Mouse (Mus musculus) heart, postnatal 0 days (tissue): ENCODE measurements at regions not wholly inside any gene's neighbourhood (a gene's known extent, or its start where the extent isn't known, plus 50 kb on each side); places are given as distances from the start of the nearest gene placed in this dataset.
A peak's percentile ranks its signal among the peaks of the same experiment; 100 is the strongest.

Experiments
- ATAC-seq: fragments of 200-750 bp; cut with Nextera tagmentation; 2 replicates; pipeline ENCODE4 v1.8.0; 2017; ENCODE audit warnings: low read depth, moderate number of reproducible peaks, moderate library complexity; ENCODE audit not compliant: insufficient read depth
- DNase-seq: peaks from one replicate; pipeline ENCODE4 v3.0.0-alpha.2; 2016; ENCODE audit warnings: low spot score
- H3K27ac ChIP-seq: fragments of 300-500 bp; sonication (generic); 2 replicates; pipeline ENCODE4 v1.5.1; 2014; ENCODE audit warnings: low read depth, mild to moderate bottlenecking
- H3K27me3 ChIP-seq: fragments of 300-500 bp; sonication (generic); 2 replicates; pipeline ENCODE4 v1.6.1; 2014; ENCODE audit warnings: low read length, mixed read lengths; ENCODE audit not compliant: control insufficient read depth, insufficient read depth
- H3K36me3 ChIP-seq: fragments of 300-500 bp; sonication (generic); replicated peaks from 2 replicates; pipeline ENCODE4 v1.6.1; 2014; ENCODE audit warnings: low read length, mixed read lengths; ENCODE audit not compliant: control insufficient read depth, insufficient read depth
- H3K4me1 ChIP-seq: fragments of 300-500 bp; sonication (generic); 2 replicates; pipeline ENCODE4 v1.6.1; 2014; ENCODE audit warnings: antibody characterized with exemption; ENCODE audit not compliant: control insufficient read depth, insufficient read depth
- H3K4me2 ChIP-seq: fragments of 300-500 bp; sonication (generic); 2 replicates; pipeline ENCODE4 v1.6.1; 2014; ENCODE audit warnings: low read depth, mild to moderate bottlenecking, low read length, moderate library complexity
- H3K4me3 ChIP-seq: fragments of 300-500 bp; sonication (generic); 2 replicates; pipeline ENCODE4 v1.5.1; 2014; ENCODE audit warnings: low read depth, low read length
- H3K9ac ChIP-seq: fragments of 300-500 bp; sonication (generic); replicated peaks from 2 replicates; pipeline ENCODE4 v1.6.1; 2014; ENCODE audit warnings: low read depth, low read length, mixed read lengths
- H3K9me3 ChIP-seq: fragments of 300-500 bp; sonication (generic); replicated peaks from 2 replicates; pipeline ENCODE4 v1.6.1; 2016; ENCODE audit warnings: low read length; ENCODE audit not compliant: control insufficient read depth
- CTCF ChIP-seq: IDR thresholded peaks from 2 replicates; pipeline ENCODE4 v1.5.1; 2016; ENCODE audit warnings: antibody characterized with exemption, control low read depth, low read depth
- EP300 ChIP-seq: IDR thresholded peaks from 2 replicates; pipeline ENCODE4 v1.6.1; 2016; ENCODE audit warnings: antibody characterized with exemption, low read depth
- WGBS: fragments of 180-500 bp; shearing (Covaris S2); extraction: QIAGEN DNeasy Blood & Tissue Kit; methylation state at CpG from one replicate; pipeline ENCODE4 v1.1.7; 2014; 5-methylcytosine and 5-hydroxymethylcytosine counted together

- TF ChIP-seq EP300 (no peak), CTCF (no peak)
- Histone ChIP-seq H3K27me3 (no peaks in the 10 kb centered on the region), H3K36me3 (no peaks in the 10 kb centered on the region), H3K9me3 (no peaks in the 10 kb centered on the region), H3K4me2 (no peak overlapping the region), H3K4me1 (no peaks in the 10 kb centered on the region), H3K27ac (no peak overlapping the region), H3K9ac (no peak overlapping the region), H3K4me3 (no peak overlapping the region)
- 83% methylated on average over 5 of the region's 5 CpGs for WGBS
- ATAC-seq (no peak), DNase-seq (no peak)
Measured at GRCm38 (mm10) chr15:96179511-96179910, 107.8 kb upstream of the Arid2 start.

GRCm38 (mm10) chr15:96180036-96180435, 107.3 kb upstream of the Arid2 start:
- Histone ChIP-seq H3K9me3 (no peaks in the 10 kb centered on the region), H3K9ac (no peak overlapping the region), H3K4me1 (peaks cover 3% of the 10 kb centered on the region; the same call in 1 of the 2 replicates), H3K27me3 (no peaks in the 10 kb centered on the region), H3K27ac (no peak overlapping the region), H3K4me3 (no peak overlapping the region), H3K36me3 (no peaks in the 10 kb centered on the region), H3K4me2 (no peak overlapping the region)
- no peak for DNase-seq
- 53% methylated on average over 5 of the region's 5 CpGs for WGBS
- TF ChIP-seq CTCF (no peak), EP300 (no peak)
- peak; percentile 31; the same call in 1 of the 2 replicates for ATAC-seq

DNA sequence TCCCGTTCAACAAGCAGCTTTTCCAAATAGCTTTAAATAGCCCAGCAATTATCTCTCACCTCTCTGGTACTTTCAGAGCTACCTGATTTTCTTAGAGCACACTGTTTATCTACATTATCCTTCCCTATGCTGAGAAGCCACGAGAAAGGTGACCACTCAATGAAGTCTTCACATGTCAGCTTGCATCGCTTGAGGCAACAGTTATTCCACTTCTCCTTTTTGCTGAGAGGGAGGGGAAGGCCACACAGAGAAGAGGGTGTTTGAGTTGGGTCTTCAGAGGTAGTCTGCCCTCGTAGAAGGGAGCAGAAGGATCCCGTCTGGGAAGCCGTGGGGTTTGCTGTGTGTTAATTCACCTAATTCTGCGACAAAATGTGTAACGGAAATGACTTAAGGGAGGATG, 106.3 kb upstream of the Arid2 start:
- H3K36me3 ChIP-seq = no peaks in the 10 kb centered on the region
- no peak overlapping the region for H3K27ac ChIP-seq
- ATAC-seq (no peak), DNase-seq (no peak)
- TF ChIP-seq EP300 (no peak), CTCF (no peak)
- H3K4me3 ChIP-seq = no peak overlapping the region
- WGBS = 81% methylated on average over 8 of the region's 8 CpGs
- no peaks in the 10 kb centered on the region for H3K27me3 ChIP-seq
- no peak overlapping the region for H3K9ac ChIP-seq
- H3K9me3 ChIP-seq = no peaks in the 10 kb centered on the region
- H3K4me2 ChIP-seq = no peak overlapping the region
- peaks cover 11% of the 10 kb centered on the region; the same call in 1 of the 2 replicates for H3K4me1 ChIP-seq

DNA sequence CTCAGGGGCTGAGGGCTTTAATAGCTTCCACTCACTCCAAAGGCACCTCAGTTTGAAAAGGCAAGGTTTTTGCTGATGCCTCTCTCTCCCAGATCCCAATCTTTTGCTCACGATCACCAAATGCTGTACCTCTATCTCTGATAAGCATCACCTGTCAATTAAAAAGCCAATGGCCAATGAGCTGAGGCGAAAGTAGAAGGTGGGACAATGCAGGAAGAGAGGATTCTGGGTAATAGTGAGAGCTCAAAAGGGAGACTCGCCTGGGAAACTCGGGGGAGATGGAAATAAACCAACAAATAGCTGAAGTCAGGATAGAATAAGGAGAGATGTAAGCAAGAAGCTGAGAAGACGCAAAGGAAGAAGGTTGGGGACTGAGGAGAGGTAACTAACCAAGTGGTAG, 105.0 kb upstream of the Arid2 start:
- Histone ChIP-seq H3K36me3 (no peaks in the 10 kb centered on the region), H3K4me1 (peaks cover 13% of the 10 kb centered on the region; the same call in 1 of the 2 replicates), H3K27ac (no peak overlapping the region), H3K4me3 (no peak overlapping the region), H3K9me3 (no peaks in the 10 kb centered on the region), H3K9ac (no peak overlapping the region), H3K27me3 (no peaks in the 10 kb centered on the region), H3K4me2 (no peak overlapping the region)
- DNase-seq = no peak
- ATAC-seq = no peak
- 79% methylated on average over 5 of the region's 5 CpGs for WGBS
- no peak for TF ChIP-seq EP300

GRCm38 (mm10) chr15:96183069-96183468, 104.2 kb upstream of the Arid2 start:
- DNase-seq (no peak), ATAC-seq (no peak)
- 60% methylated on average over 6 of the region's 6 CpGs for WGBS
- TF ChIP-seq EP300 = no peak
- no peak for TF ChIP-seq CTCF
- Histone ChIP-seq H3K4me1 (peaks cover 13% of the 10 kb centered on the region; the same call in 1 of the 2 replicates), H3K4me3 (no peak overlapping the region), H3K27ac (no peak overlapping the region), H3K9ac (no peak overlapping the region), H3K27me3 (no peaks in the 10 kb centered on the region), H3K4me2 (no peak overlapping the region), H3K9me3 (no peaks in the 10 kb centered on the region), H3K36me3 (no peaks in the 10 kb centered on the region)

DNA sequence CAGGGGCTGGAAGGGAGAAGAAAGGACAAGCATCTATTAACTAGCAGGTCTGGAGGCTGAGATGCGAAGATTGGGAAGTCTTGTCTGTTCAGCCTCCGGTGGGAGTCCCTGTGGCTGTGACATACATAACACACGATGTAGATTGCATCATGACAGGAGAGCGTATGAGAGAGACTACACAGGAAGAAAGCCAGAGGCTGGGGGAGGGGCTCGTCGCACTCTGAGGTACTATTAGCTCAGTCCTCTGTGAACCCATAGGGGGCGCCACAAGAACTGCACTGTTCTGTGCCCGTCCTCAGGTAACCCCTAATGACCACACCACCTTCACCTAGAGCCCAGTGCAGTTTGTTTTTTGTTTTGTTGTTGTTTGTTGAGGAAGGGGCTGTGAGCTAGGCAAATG, 102.7 kb upstream of the Arid2 start:
- Histone ChIP-seq H3K9ac (no peak overlapping the region), H3K27ac (peak overlapping the region; percentile 84), H3K9me3 (no peaks in the 10 kb centered on the region), H3K27me3 (no peaks in the 10 kb centered on the region), H3K4me2 (no peak overlapping the region), H3K4me1 (peaks cover 13% of the 10 kb centered on the region; the same call in 1 of the 2 replicates), H3K4me3 (no peak overlapping the region), H3K36me3 (no peaks in the 10 kb centered on the region)
- DNase-seq = peak; percentile 27
- peak; percentile 21; the same call in 1 of the 2 replicates for ATAC-seq
- WGBS = 62% methylated on average over 8 of the region's 8 CpGs
- TF ChIP-seq EP300 (no peak), CTCF (peak; percentile 18; the same call in 1 of the 2 replicates)
